Mouse (Mus musculus) bone marrow macrophage, adult 2 months (primary cell): ENCODE measurements at regions not wholly inside any gene's neighbourhood (a gene's known extent, or its start where the extent isn't known, plus 50 kb on each side); places are given as distances from the start of the nearest gene placed in this dataset.

Experiments used
- CTCF ChIP-seq: IDR thresholded peaks from 2 replicates; pipeline ENCODE4 v1.5.1; 2012; ENCODE audit warnings: low read depth, mild to moderate bottlenecking, low read length, moderate library complexity
- POLR2A ChIP-seq: IDR thresholded peaks from 2 replicates; pipeline ENCODE4 v1.6.1; 2012; ENCODE audit warnings: mild to moderate bottlenecking, low read depth, low read length, borderline replicate concordance

DNA sequence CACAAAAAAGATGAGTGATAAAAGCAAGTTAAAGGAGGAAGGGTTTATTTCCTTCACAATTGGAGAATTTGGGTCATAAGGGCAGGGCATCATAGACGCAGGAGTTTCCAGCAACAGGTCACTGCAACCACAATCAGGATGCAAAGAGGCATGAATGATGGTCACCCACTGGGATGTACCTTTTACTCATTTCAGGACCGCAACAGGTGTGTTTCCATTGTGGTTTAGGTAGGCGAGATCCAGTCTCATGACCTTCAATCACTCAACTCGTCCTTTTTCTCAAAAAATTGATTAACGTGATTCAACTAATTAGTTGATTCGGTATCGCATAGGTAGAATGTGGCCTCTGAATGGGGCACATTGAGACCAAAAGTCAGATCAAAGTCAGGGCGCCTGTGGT, 50.4 kb upstream of the Acsl1 start:
- TF ChIP-seq CTCF (no peak), POLR2A (no peak)
